Mouse (Mus musculus) hindlimb bud, embryonic 11.5 days (tissue): ENCODE results near the gene Grin2b.

Experiments used
- DNase-seq: peaks from one replicate; pipeline ENCODE4 v3.0.0-alpha.2; 2012; ENCODE audit warnings: low read depth, low spot score; ENCODE audit errors: extremely low spot score

Grin2b gene

GRCm38 (mm10) chr6:135817391-135817790 lies 355.9 kb downstream of the Grin2b start:
- no peak for DNase-seq

GRCm38 (mm10) chr6:135813755-135814154 lies 359.6 kb downstream of the Grin2b start:
- DNase-seq: no peak

- no peak for DNase-seq
Measured at GRCm38 (mm10) chr6:135805436-135805835, 367.9 kb downstream of the Grin2b start.

- DNase-seq: no peak
Measured at GRCm38 (mm10) chr6:135799949-135800348, 373.4 kb downstream of the Grin2b start.

GRCm38 (mm10) chr6:135798202-135798992 lies 374.9 kb downstream of the Grin2b start:
- DNase-seq: no peak

- no peak for DNase-seq
Measured at GRCm38 (mm10) chr6:135797371-135798033, 375.8 kb downstream of the Grin2b start.

GRCm38 (mm10) chr6:135796911-135797310 lies 376.4 kb downstream of the Grin2b start:
- DNase-seq: no peak

- DNase-seq: no peak
Measured at GRCm38 (mm10) chr6:135791412-135791811, 381.9 kb downstream of the Grin2b start.

- no peak for DNase-seq
Measured at GRCm38 (mm10) chr6:135789603-135790170, 383.6 kb downstream of the Grin2b start.

- DNase-seq: no peak
Measured at GRCm38 (mm10) chr6:135774670-135775069, 398.6 kb downstream of the Grin2b start.

GRCm38 (mm10) chr6:135767572-135767971 lies 405.7 kb downstream of the Grin2b start:
- DNase-seq: no peak

GRCm38 (mm10) chr6:135758735-135759134 lies 414.6 kb downstream of the Grin2b start:
- no peak for DNase-seq

GRCm38 (mm10) chr6:135756075-135756474 lies 417.2 kb downstream of the Grin2b start:
- DNase-seq: no peak

GRCm38 (mm10) chr6:135748412-135749076 lies 424.8 kb downstream of the Grin2b start:
- DNase-seq: no peak

GRCm38 (mm10) chr6:135745606-135746005 lies 427.7 kb downstream of the Grin2b start:
- no peak for DNase-seq

- no peak for DNase-seq
Measured at GRCm38 (mm10) chr6:135734227-135734732, 439.0 kb downstream of the Grin2b start.

- no peak for DNase-seq
Measured at GRCm38 (mm10) chr6:135727106-135727505, 446.2 kb downstream of the Grin2b start.

- DNase-seq: no peak
Measured at GRCm38 (mm10) chr6:135721706-135722105, 451.6 kb downstream of the Grin2b start.

GRCm38 (mm10) chr6:135714906-135715305 lies 458.4 kb downstream of the Grin2b start:
- no peak for DNase-seq

GRCm38 (mm10) chr6:135714236-135714635 lies 459.1 kb downstream of the Grin2b start:
- no peak for DNase-seq

- DNase-seq: no peak
Measured at GRCm38 (mm10) chr6:135713716-135714115, 459.6 kb downstream of the Grin2b start.
